Mouse (Mus musculus): ENCODE results near the gene Ctnnbip1.

Gene Ctnnbip1

DNA sequence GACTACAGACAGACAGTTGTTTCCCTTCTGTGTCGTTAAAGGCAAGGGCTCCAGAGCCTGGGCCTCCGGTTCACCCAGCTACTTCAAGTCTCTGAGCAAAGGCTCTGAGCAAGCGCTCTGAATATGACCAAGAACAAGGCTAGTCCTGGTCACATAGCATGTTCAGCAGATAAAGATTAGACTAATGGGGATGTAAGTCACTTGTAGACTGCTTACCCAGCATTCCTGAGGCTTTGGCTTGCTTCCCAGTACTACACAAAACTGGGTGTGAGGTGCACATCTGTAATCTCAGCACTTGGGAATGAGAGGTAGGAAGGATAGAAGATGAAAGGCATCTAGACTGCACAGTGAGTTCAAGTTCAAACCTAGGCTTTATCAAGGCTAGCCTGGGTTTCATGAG is 40.4 kb downstream of the Ctnnbip1 start:
- DNase-seq (ENCODE audit: extremely low read depth, insufficient read length, low spot score), result no peak

DNA sequence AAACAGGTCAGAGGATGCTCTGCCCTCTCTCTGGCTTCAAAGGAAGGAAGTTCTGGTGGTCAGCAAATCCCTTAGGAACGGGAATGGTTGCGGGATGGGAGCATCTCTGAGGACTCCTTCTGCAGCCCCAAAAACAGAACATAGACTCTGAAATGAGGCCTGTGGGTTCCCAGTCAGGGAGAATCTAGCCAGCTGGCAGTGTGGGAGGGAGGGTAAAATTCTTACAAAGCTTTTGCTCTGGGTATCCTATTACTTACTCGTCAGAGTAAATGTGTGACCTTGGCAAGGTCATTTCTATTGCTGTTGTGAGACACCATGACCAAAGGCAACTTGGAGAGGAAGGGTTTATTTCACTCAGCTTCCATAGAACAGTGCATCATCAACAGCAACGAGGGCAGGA is 43.4 kb downstream of the Ctnnbip1 start:
- no peak for DNase-seq (ENCODE audit: extremely low read depth, insufficient read length, low spot score)

DNA sequence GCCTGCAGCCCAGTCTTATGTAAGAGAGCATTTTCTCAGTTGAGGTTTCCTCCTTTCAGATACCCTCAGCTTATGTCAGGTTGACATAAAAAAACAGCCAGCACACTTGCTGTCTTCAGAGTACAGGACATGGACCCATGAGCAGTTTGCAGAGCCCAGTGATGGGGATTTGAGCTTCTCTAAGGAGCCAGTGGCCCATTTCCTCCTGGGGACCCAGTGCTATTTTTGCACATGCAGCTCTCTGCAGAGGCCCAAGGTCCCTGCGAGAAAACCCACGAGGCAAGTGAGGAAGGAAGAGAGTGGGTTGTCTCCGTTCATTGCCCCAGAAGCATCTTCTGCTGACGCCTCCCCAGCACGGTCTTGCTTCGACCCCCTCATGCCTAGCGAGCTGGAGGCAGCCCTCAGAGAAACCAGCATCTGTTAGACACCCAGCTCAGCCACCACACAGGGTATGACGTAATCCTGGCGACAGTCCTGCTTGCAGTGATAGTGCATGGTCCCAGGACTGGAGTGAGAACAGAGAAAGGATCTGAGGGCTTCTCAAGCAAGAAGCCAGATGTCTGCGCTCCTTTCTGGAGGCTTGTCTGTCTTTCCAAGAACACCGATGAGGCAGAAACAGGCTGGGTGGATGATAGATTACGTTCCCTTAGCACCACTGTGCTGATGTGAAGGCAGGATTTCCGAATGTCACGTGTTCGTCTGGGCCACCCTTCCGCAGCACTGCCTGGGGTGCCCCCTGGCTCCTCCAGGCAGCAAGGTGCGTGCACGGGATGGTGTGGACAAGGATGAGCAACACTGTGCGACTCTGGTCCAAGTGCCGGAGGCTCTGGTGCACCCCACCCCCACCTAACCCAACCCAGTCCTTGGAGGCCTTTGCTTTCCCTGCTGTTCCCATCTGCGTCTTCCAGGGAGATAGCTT is 44.2 kb downstream of the Ctnnbip1 start:
- no peak for DNase-seq (ENCODE audit: extremely low read depth, insufficient read length, low spot score)

DNA sequence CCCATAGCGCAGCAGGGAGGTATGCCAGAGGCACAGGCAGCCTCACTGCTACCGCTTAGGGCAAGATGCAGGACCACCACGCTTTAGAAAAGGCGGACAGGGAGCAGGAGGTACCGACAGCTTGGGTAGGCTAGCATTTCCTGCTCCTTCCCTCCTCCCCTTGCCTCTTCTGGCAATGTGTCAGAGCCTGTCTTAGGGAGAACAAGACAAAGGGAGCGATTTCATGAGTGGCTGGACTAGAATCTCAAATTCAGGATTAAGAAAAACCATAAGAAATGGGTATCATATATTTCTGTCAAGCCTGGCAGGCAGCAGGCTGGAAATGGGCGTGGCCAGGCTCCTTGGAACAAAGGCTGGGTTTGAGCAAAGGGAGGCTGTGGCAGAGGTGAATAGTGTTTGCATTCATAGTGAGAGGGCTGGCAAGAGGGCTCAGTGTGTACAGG is 44.9 kb downstream of the Ctnnbip1 start:
- no peak for DNase-seq (ENCODE audit: extremely low read depth, insufficient read length, low spot score)

DNA sequence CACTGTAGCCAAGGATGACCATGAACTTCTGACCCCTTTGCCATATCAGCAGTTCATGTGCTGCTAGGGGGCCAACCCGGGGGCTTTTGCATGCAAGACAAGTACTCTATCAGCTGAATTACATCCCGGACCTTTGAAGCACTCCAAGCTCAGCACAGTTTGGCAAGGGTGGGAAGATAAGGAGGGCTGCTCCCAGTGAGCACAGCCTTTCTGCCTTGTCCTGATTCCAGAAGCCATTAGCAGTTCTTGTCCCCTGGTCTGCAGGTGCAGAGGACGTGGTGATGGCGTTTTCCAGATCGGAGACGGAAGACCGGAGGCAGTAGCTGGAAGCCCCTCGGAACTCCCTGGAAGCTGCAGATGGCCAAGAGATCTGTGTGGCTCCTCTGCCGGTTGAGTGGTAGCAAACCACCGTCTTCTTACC is 45.9 kb downstream of the Ctnnbip1 start:
- DNase-seq (ENCODE audit: extremely low read depth, insufficient read length, low spot score), result no peak

DNA sequence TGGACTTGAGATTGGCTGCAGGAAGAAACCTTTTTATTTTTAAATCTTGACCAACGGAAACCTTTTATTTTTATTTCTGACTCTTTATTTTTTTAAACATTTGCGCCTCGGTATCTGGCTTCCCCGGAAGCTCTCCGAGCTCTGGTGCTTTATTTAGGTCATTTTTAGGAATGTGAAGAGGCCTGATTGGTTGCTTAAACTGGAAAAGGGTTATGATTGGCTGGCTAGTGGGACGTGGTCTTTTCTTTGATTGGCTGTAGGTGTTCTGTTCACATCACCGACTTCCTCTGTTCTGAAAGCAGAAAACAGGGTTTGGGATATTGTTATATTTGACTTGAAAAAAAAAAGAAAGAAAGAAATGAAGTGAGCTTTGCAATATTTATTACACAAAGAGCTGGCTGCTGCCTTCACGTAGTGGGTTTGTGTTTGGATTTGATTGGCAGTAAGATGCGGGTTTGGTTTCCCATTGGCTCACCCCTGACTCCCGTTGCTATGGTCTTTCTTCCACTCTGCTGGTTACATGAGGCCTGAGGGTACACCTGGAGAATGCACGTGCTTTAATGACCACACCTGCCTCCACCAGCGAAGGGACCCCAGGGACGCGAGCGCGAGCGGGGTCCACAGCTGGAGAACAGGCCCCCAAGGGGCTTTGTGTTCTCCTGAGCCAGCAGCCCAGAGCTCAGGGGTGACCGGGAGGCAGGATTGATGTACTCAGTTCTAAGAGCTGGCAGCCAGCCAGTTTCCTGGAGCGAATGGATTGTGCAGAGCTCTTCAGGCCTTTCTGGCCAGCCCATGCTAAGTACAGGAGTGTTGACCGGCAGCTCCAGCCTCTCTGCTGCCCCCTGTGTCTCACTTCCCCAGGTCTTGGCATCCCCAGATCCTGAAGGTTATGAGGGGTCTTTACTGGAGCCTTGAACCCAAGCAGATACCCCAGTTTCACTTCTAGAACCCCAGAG is 46.7 kb downstream of the Ctnnbip1 start:
- DNase-seq (ENCODE audit: extremely low read depth, insufficient read length, low spot score), result no peak

DNA sequence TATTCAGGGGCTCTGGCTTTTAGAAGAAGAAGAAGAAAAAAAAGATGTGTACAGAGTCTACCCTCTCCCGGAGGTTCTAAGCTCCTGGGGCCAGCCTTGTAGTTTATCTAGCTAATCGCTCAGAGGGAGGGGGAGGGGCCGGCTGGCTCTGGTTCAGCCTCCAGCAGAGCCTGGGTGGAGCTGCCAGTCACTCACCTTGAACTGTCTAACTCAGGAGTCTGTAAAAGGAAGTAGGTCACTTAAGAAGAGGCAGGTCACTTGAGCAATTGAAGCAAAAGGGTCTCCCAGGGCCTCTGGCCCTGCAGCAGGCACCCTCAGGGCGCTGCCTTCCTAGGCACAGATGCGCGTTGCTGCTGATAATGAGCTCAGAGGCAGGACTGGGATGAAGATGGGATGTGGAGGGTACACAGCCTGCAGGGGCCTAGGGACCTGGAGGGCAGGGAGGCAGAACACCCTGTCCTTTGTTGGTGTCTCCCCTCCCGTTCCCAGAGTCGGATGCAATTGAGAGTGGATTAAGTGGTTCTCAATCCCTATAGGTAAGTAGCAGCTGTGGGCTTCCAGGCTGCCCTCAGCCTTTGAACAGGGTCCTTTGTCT is 49.5 kb downstream of the Ctnnbip1 start:
- DNase-seq (ENCODE audit: extremely low read depth, insufficient read length, low spot score), result no peak

DNA sequence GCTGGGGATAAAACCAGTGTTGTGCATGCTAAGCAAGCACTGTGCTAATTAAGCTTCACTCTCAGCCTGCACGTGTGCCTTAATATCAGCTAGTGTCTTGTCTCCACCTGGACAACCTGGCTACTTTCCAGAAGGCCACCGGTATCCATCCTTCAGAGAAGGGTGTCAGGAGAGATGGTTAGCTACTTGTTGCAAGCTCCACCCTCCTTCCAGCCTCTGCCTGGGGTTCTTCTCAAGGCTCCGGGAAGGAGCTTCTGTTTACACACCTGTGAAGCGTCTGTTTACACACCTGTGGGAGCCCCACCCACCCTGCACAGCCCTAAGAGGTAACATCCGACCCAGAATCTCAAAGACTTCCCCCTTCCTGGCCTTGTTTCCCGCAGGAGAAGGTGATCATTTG is 50.6 kb downstream of the Ctnnbip1 start:
- DNase-seq (ENCODE audit: extremely low read depth, insufficient read length, low spot score), result no peak

DNA sequence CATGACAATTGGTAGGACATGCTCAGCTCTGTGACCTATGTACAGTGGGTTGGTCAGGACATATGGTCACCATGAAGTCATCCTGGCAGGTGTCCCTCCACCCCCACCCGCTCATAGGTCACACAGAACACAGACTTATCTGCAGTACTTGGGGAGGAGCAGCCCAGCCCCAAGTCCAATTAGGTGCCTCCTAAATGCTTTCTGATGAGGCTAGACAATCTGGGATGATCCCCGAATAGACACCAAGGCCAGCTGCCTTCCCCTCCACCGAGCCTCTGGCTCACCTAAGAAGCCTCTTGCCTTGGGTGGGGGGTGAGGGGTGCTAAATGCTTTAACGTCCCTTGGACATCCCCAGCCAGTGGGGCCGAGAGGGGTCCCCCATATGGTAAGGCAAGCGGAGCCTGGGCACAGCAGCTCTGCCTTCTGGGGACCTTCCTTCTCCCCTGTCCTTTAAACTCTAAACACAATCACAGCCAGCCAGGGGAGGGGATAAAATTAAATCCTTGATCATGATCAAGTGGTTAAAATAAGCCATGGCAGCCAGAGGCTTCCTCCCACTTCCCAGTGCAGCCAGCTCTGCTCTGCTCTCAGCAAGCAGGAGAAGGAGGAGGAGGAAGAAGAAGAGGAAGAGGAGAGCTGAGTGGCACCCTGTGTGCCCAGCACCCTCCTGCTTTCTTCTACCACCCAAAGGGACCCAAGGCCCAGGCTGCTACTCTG is 51.9 kb downstream of the Ctnnbip1 start:
- DNase-seq (ENCODE audit: extremely low read depth, insufficient read length, low spot score), result no peak

DNA sequence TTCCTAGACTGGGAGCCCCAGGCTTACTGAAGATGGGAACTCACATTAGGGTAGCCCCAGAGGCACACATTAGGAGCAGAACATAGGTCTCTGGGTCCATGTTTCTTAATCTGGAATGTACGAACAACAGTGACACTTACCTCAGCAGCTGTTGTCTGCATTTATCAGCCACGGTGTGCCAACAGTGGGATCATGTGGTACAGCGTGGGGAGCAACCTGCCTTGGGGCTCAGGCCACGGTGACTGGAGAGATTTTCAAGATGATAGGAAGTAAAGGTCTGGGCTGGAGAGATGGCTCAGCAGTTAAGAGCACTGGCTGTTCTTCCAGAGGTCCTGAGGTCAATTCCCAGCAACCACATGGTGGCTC is 52.4 kb downstream of the Ctnnbip1 start:
- DNase-seq (ENCODE audit: extremely low read depth, insufficient read length, low spot score), result no peak

DNA sequence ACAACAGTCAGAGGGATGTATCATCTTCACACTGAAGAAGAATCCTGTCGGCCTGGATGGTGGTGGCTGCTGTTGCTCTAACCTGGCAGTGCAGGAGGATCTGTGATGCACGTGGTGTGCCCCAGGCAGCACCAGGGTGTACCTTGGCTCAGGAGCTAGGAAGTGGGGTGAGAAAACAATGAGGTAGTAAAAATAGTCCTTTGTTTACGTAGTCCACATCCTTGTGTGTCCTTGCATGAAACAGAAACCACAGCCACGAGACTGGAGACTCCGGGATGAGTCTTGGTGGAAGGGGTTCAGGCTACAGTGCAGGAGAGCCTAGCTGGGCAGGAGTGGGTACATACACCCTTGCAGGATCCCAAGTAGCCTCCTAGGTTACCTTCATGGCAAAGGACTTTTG is 53.2 kb downstream of the Ctnnbip1 start:
- no peak for DNase-seq (ENCODE audit: extremely low read depth, insufficient read length, low spot score)

DNA sequence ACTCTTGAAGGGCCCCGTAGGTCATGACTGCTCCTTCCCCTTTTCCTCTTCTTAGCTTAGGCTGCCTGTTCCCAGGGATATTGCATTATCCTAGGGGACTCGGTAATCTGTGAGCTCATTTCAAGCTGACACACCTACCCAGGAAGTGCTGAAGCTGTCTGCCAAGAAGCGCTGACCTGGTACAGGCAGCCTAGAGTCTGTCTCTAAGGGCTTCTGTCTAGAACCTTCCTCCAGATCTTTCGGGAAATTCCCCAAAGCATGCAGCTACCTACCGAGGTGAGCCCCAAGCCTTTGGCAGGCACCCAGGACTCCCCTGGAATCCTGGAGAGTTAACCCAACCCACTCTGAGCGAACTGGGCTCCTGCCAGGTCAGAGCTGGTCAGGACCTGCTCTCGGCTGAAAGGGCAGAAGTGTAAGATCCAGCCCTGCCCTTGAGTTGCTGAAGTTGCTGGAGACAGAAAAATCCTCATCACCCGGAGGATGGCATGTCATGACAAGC is 53.7 kb downstream of the Ctnnbip1 start:
- DNase-seq (ENCODE audit: extremely low read depth, insufficient read length, low spot score), result peak; percentile 58

DNA sequence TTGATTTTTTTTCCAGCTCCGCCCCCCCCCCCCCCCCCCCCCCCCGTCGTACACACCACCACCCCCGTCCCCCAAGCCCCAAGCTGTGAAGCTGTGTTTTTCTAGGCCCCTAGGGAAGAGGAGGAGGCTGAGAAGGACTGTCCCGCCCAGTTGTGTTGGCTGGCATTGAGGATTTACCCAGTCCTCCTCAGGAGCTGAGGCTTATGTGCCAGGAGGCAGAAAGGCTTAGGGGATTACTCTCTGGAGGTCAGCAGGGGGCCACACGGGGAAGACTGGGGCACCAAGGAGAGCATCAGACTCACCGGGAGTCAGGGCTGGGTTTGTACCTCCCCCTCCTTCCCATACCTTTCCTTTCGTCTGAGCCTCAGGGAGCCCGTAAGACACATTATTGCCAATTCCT is 54.4 kb downstream of the Ctnnbip1 start:
- no peak for DNase-seq (ENCODE audit: extremely low read depth, insufficient read length, low spot score)

DNA sequence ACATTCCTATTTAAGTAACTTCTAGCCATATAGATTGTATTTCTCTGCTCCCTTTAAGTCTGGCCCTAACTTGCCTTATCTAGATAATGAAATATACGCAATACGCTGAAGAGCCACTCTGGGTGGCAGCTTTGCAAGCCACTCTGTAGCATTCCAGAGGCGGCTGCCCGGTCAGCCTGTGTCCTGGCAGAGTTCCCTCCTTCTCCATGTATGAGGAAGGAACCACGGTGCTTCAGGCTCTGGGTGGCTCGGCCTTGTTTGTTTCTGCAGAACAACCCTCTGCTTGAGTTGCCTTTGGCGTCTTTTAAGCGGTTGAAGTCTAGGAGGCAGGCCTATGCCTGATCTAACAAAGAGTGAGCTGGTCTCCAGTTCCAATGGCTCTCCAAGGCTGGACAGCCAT is 54.8 kb downstream of the Ctnnbip1 start:
- no peak for DNase-seq (ENCODE audit: extremely low read depth, insufficient read length, low spot score)

DNA sequence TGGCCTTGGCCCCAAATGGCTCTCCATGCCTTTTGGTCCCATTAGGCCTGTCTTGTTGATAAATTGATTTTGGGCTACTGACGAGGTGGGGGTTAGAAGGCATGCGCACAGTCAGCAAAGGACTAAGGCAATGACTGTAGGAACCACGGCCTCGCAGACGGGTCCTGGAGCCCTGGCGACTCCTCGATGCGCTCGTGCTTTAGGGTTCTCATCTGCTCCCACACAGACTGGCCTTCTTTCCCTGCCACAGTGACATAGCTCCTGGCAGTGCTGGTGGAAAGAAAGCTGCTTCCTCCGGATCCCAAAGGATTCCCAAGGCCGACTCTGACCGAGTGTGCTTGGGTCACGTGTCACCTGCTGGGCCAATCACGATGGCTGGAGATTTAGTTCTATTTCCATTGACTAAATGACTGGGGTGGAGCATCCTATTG is 56.4 kb downstream of the Ctnnbip1 start:
- DNase-seq (ENCODE audit: extremely low read depth, insufficient read length, low spot score), result no peak

DNA sequence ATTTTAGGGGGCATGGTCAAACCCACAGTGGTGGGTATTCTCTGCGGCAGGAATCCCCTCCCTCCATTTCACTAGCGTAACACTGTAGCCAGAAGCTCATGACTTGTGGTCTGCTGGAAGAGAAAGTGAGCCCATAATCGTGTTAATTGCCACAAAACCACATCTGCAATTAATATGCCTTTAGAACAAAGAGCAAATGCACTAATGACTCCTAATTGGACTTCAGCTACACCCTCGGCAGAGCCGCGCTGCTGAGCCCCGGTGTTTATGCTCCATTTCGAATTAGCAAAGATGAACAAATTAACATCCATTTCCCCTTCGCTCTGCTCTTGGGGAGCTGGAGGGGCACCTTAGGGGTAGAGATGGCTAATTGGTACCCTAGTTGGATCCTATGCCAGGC is 58.0 kb downstream of the Ctnnbip1 start:
- no peak for DNase-seq (ENCODE audit: extremely low read depth, insufficient read length, low spot score)

DNA sequence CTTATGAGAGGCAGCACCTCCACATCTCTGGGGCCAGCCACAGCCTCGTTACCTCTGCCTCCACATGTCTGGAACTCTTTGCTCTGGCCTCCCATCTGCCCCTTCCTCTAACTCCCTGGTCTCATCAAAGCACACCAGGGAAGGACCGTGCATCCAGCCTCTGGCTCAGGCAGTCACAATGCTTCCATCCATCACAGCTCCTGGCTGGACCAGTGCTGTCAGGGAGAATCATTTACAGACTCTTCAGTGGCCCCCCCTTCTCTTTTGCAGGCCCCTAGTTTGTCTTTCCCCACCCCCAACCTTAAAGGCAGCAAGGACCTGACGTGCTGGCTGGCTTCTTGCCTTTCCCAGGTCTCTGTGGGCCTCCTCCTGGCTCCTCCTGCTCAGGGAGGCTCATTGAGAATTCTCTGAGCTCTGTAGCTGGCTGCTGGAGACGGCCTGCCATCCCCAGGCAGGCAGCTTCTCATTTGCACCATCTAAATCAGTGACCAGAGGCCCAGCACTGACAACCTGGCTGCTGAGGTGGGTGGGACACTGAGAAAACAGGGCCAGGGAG is 59.0 kb downstream of the Ctnnbip1 start:
- no peak for DNase-seq (ENCODE audit: extremely low read depth, insufficient read length, low spot score)

DNA sequence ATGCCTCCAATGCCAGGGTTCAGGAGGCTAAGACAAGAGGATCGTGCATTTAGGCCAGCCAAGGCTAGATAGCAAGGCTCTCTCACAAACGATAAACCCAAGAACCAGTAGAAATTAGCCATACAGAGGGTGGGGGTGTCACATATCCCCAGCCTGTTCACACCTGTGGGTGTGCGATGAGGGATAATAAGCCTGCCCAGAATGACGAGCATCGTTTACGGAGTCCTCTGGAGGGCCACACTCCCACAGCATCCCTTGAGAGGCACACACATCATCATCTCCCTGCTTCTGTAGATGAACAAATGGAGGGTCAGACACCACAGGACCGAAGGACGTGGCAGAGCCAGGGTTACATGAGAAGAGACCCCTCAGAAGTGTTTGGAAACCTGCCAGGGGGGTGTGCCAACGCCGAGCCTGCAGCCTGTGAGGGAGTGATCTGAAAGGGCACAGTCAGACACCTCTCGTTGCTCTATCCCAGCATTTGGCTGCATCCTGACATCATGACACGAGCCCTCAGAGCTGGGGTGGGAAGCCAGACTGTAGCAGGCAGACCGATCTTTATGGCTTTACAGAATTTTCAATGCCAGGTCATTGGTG is 60.1 kb downstream of the Ctnnbip1 start:
- no peak for DNase-seq (ENCODE audit: extremely low read depth, insufficient read length, low spot score)

DNA sequence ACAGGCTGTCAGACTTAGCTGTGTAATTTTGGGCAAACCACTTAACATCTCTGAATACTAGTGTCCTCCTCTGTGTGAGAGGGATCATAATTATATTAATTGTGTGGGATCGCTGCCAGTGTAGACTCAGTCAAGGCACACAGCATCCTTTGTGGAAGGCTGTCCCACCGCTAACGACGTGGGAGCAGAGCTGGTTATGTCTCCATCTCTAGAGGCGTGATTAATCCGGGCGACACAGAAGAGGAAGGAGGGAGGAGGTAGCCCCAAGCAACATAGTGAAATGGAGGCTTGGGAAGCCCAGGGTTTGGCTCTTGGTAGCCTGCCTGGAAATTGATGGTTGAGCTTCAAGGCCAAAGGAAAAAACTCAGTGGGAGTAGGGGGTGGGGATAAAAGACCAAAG is 60.8 kb downstream of the Ctnnbip1 start:
- DNase-seq (ENCODE audit: extremely low read depth, insufficient read length, low spot score), result no peak

DNA sequence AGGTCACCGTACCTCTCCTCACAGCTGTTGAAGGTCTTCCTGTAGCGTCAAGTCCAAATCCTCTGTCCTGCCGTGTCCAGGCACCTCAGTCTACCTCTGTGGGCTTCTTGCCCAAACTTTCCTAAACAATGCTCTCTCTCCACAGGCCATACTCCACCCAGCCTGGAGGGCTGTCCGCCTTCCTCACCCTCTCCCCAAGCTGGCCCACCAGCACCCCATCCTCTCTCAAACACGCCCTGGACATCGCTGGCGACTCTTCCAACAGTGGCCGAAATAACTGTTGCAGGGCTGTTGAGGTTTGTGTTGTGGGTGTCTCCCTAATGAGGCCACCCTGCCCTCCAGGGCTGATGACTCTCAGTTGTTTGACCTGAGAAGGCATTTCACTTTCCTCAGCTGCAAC is 67.2 kb downstream of the Ctnnbip1 start:
- no peak for DNase-seq (ENCODE audit: extremely low read depth, insufficient read length, low spot score)
